Mouse (Mus musculus) adrenal gland, postnatal 0 days (tissue): ENCODE measurements around the gene Gm9944. TPM values are rescaled to one million over a fixed set of nuclear protein-coding genes. Genes with fewer than 3 reads are reported as not detected.

Source experiments
- polyA plus RNA-seq: library from polyadenylated mRNA; unstranded; fragments of >200 nt; fragmentation: Nextera tagmentation; extraction: Ambion mirVana; gene quantifications from 2 replicates; pipeline ENCODE4 v1.2.1, GENCODE M21; 2015

Gene Gm9944
- polyA plus RNA-seq, result not detected in 2 replicates

DNA sequence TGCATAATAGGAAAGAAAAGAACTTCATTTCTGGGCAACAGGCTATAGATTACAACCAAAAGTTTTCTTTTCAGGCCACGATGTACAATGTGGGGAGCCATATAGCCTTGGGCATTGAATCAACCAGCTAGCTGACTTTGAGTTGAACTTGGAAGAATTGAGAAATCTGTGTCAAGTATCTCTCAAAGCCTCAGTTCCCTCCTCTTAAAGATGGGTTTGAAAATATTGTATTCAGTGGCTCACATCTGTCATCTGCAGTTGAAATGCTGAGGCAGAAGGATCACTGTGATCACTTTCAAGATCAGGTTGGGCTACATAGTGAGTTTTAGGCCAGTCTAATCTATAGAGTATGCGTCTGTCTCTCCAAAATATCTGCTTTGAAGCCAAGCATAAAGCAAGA lies at the start of gene Gm9944:
Gene Gm9944, minus strand, starts transcription at position 101 of the 400 bp plus-strand sequence.

DNA sequence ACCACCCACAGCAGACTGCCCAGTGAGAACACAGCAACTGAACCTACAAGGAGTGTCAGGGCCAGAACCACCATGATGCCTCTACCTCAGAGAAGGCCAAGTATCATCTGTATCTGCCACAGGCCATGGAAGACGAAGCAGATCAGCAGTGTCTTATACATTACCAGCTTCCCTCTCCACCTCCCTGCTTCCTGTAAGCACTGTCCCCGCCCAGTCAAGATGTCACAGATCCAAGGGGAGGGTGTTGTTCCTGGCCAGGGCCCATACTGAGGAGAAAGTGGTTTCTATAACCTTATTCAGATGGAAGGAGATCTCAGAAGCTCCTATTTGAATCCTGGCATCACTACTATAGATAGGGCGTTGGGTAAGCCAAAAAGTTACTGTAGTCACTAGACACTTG lies 10.5 kb upstream of the Gm9944 start, which contains the start of gene Aadacl3:
Gene Aadacl3, minus strand, starts transcription at position 101 of the 400 bp plus-strand sequence.

DNA sequence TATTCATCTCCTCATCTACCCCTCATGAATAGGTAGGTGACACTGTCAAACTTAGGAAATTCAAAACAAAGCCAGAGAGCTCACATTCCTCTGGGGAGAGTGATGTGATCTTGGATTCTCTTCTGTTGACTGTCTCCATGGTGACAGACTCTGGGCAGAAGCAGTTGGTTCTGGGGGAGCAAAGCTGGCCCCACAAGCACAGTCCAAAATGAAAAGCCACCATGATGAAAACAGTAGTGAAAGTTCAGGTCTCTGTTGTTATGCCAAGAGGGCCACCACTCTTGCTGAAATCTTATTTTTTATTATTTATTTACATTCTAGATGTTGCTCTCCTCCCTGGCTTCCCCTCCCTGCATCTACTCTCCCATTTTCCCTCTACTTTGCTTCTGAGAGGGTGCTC lies 14.4 kb downstream of the Gm9944 start, which contains the start of gene 1700012P22Rik:
Gene 1700012P22Rik, minus strand, starts transcription at position 101 of the 400 bp plus-strand sequence.

DNA sequence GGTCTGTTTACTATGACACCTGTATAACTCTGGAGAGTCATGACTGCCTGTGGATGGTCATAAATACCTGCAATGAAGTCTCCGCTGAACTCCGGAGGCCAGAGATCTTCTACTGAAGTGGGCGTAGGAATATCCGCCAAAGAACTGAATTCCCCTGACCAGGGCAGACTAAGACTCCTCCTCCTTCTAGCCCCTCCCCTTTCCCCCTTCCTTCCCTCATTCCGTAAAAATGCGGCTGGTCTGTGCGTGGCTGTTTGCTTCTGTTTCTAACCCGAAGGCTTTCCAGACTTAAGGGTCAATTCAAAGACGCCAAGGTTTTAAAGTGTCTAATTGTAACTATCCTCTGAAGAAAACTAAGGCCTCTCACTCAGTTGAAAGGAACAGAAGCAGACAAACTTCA lies 44.8 kb downstream of the Gm9944 start, which contains the start of gene Pramef12:
Gene Pramef12, minus strand, starts transcription at position 175 of the 400 bp plus-strand sequence.

Other genes starting within 250 kb of the Gm9944 start
- gene C87977, start 240.0 kb downstream of the Gm9944 start, polyA plus RNA-seq, result not detected in 2 replicates
- gene Pramel5, start 172.8 kb downstream of the Gm9944 start, polyA plus RNA-seq, result not detected in 2 replicates
- not detected in 2 replicates for gene Gm13128, start 123.1 kb downstream of the Gm9944 start, polyA plus RNA-seq
- gene Gm13119, start 95.4 kb downstream of the Gm9944 start, polyA plus RNA-seq, result not detected in 2 replicates
- gene Pramef20, start 75.4 kb downstream of the Gm9944 start, polyA plus RNA-seq, result not detected in 2 replicates
- gene Pramef12, start 44.9 kb downstream of the Gm9944 start, polyA plus RNA-seq, result not detected in 2 replicates
- not detected in 2 replicates for gene 1700012P22Rik, start 14.5 kb downstream of the Gm9944 start, polyA plus RNA-seq
- not detected in 2 replicates for gene Aadacl3, start 10.4 kb upstream of the Gm9944 start, polyA plus RNA-seq
- gene 9430007A20Rik, start 66.5 kb upstream of the Gm9944 start, polyA plus RNA-seq, result not detected in 2 replicates
- gene Gm13124, start 111.8 kb upstream of the Gm9944 start, polyA plus RNA-seq, result not detected in 2 replicates
- not detected in 2 replicates for gene Aadacl4, start 160.4 kb upstream of the Gm9944 start, polyA plus RNA-seq
- not detected in 2 replicates for gene Gm436, start 233.1 kb upstream of the Gm9944 start, polyA plus RNA-seq